Mouse (Mus musculus) embryonic facial prominence, embryonic 10.5 days (tissue): ENCODE data around the gene Plac1. TPM values are rescaled to one million over a fixed set of nuclear protein-coding genes. Genes with fewer than 3 reads are reported as not detected.

ENCODE experiments used
- DNase-seq: peaks from one replicate; pipeline ENCODE4 v3.0.0-alpha.2; 2017; ENCODE audit warnings: low spot score
- H3K27ac ChIP-seq: fragments of 300-500 bp; sonication (generic); replicated peaks from 2 replicates; pipeline ENCODE4 v1.5.1; 2016; ENCODE audit warnings: mild to moderate bottlenecking
- H3K27me3 ChIP-seq: fragments of 300-500 bp; sonication (generic); replicated peaks from 2 replicates; pipeline ENCODE4 v1.6.1; 2016; ENCODE audit warnings: low read depth, mild to moderate bottlenecking; ENCODE audit not compliant: poor library complexity, severe bottlenecking
- H3K36me3 ChIP-seq: fragments of 300-500 bp; sonication (generic); replicated peaks from 2 replicates; pipeline ENCODE4 v1.6.1; 2016; ENCODE audit warnings: mild to moderate bottlenecking, moderate library complexity
- H3K4me1 ChIP-seq: fragments of 300-500 bp; sonication (generic); 2 replicates; pipeline ENCODE4 v1.6.1; 2016
- H3K4me3 ChIP-seq: fragments of 300-500 bp; sonication (generic); 2 replicates; pipeline ENCODE4 v1.5.1; 2016; ENCODE audit warnings: mild to moderate bottlenecking, moderate library complexity
- H3K9me3 ChIP-seq: fragments of 300-500 bp; sonication (generic); 2 replicates; pipeline ENCODE4 v1.6.1; 2016; ENCODE audit warnings: mild to moderate bottlenecking
- WGBS: fragments of 180-500 bp; shearing (Covaris S2); methylation state at CpG from one replicate; pipeline ENCODE4 v1.1.7; 2016; 5-methylcytosine and 5-hydroxymethylcytosine counted together
- polyA plus RNA-seq: library from polyadenylated mRNA; unstranded; fragments of >200 nt; fragmentation: Nextera tagmentation; extraction: Ambion mirVana; gene quantifications from 2 replicates; pipeline ENCODE4 v1.2.1, GENCODE M21; 2016

Plac1 gene
- polyA plus RNA-seq, 1 experiment from 2014 or later, result 4.1 TPM

- no peak for DNase-seq
- H3K4me3 ChIP-seq, result no peak overlapping the region
- WGBS, result 78% methylated on average over 6 of the region's 6 CpGs
- H3K27me3 ChIP-seq, result 0 out of 2 replicates have a peak, but pooled peaks cover 13% of the 10 kb centered on the region
- H3K27ac ChIP-seq, result peak overlapping the region; percentile 35
- H3K9me3 ChIP-seq, result no peaks in the 10 kb centered on the region
- H3K36me3 ChIP-seq, result no peaks in the 10 kb centered on the region
- H3K4me1 ChIP-seq, result peaks cover 17% of the 10 kb centered on the region
Measured at GRCm38 (mm10) chrX:53126492-53127033, 113.3 kb downstream of the Plac1 start.

GRCm38 (mm10) chrX:53125838-53126467 lies 114.0 kb downstream of the Plac1 start:
- Histone ChIP-seq H3K27ac (peak overlapping the region; percentile 35), H3K27me3 (peaks cover 16% of the 10 kb centered on the region; the same call in 1 of the 2 replicates), H3K4me1 (peaks cover 17% of the 10 kb centered on the region), H3K4me3 (no peak overlapping the region), H3K9me3 (no peaks in the 10 kb centered on the region), H3K36me3 (no peaks in the 10 kb centered on the region)
- 36% methylated on average over 3 of the region's 3 CpGs for WGBS
- DNase-seq, result peak; percentile 49

- WGBS, result 78% methylated on average over 1 of the region's 1 CpGs
- H3K27ac ChIP-seq, result no peak overlapping the region
Measured at GRCm38 (mm10) chrX:53123562-53123961, 116.3 kb downstream of the Plac1 start.

DNA sequence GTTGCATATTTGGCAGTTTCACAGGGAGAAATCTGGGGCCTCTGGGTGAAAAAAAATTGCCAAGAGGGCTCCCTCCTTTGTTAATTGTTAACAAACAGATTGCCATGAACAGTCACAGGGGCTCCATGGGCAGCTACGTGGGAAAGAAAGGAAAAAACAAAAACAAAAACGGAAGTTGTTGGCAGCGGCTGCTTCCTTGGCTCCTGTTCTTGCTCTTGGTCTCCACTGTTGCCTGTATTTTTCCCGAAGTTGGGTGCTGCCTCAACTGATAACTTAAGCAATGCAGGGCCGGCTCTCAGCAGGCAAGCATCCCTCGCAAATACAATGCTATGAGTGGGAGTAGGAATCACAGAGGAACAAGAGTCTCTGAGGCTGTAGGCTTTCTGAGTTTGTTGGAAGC lies 121.3 kb downstream of the Plac1 start:
- H3K36me3 ChIP-seq, result no peaks in the 10 kb centered on the region
- 66% methylated on average over 6 of the region's 6 CpGs for WGBS

More at GRCm38 (mm10) chrX:53123562-53123961, 116.3 kb downstream of the Plac1 start:
- no peak overlapping the region for H3K4me3 ChIP-seq
- no peaks in the 10 kb centered on the region for H3K36me3 ChIP-seq
- no peak for DNase-seq
- H3K4me1 ChIP-seq, result peaks cover 12% of the 10 kb centered on the region
- H3K9me3 ChIP-seq, result no peaks in the 10 kb centered on the region
- H3K27me3 ChIP-seq, result peaks cover 35% of the 10 kb centered on the region; the same call in 1 of the 2 replicates

DNA sequence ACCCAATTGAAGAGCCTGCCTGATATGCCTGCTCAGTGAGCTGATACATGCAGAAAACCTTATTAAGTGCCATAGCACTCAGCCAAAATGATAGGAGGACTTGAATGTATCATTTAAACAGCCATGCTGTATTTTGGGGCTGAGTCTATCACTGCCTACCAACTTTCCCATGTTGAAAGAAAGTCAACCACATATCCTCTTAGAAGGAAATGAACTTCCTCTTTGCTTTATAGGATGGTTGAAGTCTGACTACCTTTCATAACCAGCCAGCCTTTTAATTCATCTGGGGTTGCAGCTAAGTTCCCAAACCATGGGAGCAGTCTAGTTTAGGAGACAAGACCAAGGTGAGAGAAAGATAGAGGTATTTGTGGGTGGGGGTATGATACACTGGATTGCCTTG lies 121.9 kb downstream of the Plac1 start:
- Histone ChIP-seq H3K27ac (no peak overlapping the region), H3K4me1 (peaks cover 10% of the 10 kb centered on the region), H3K9me3 (no peaks in the 10 kb centered on the region), H3K36me3 (no peaks in the 10 kb centered on the region), H3K27me3 (peaks cover 26% of the 10 kb centered on the region; the same call in 1 of the 2 replicates), H3K4me3 (no peak overlapping the region)
- no peak for DNase-seq

More for the DNA sequence above, 121.3 kb downstream of the Plac1 start:
- no peak for DNase-seq
- H3K4me3 ChIP-seq, result no peak overlapping the region
- H3K9me3 ChIP-seq, result no peaks in the 10 kb centered on the region
- H3K27me3 ChIP-seq, result peaks cover 23% of the 10 kb centered on the region; the same call in 1 of the 2 replicates
- H3K4me1 ChIP-seq, result peaks cover 10% of the 10 kb centered on the region
- no peak overlapping the region for H3K27ac ChIP-seq

GRCm38 (mm10) chrX:53114994-53115393 lies 124.9 kb downstream of the Plac1 start:
- WGBS, result 70% methylated on average over 7 of the region's 7 CpGs
- no peaks in the 10 kb centered on the region for H3K36me3 ChIP-seq
- H3K4me1 ChIP-seq, result peaks cover 10% of the 10 kb centered on the region
- H3K9me3 ChIP-seq, result no peaks in the 10 kb centered on the region
- H3K27me3 ChIP-seq, result peaks cover 16% of the 10 kb centered on the region; the same call in 1 of the 2 replicates
- H3K27ac ChIP-seq, result no peak overlapping the region
- DNase-seq, result no peak
- no peak overlapping the region for H3K4me3 ChIP-seq

DNA sequence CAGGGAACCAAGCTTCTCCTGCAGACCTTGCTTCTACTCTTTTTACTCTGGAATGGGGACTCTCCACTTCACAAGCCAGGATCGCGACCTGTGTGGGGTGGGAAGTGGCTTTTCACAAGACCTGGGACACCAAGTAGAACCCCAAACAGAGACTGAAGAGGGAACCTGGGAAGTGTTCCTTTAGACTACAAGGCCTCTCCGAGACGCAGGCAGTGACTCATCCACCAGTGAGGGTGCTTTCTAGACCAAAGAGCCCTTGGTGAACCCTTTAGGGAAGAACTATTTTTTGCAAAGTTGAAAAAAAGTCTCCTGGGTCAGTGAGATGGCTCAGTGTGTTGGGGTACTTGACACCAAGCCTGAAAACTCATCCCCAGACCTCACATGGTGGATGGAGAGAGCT lies 129.8 kb downstream of the Plac1 start:
- no peak overlapping the region for H3K4me3 ChIP-seq

GRCm38 (mm10) chrX:53107127-53107526 lies 132.8 kb downstream of the Plac1 start:
- WGBS, result 87% methylated on average over 2 of the region's 2 CpGs
- no peak overlapping the region for H3K27ac ChIP-seq
- 0 out of 2 replicates have a peak, but pooled peaks cover 6% of the 10 kb centered on the region for H3K27me3 ChIP-seq
- no peak for DNase-seq
- no peaks in the 10 kb centered on the region for H3K36me3 ChIP-seq
- no peak overlapping the region for H3K4me3 ChIP-seq
- no peaks in the 10 kb centered on the region for H3K9me3 ChIP-seq
- no peaks in the 10 kb centered on the region for H3K4me1 ChIP-seq

More for the DNA sequence above, 129.8 kb downstream of the Plac1 start:
- Histone ChIP-seq H3K9me3 (no peaks in the 10 kb centered on the region), H3K36me3 (no peaks in the 10 kb centered on the region), H3K27me3 (peaks cover 10% of the 10 kb centered on the region; the same call in 1 of the 2 replicates), H3K27ac (no peak overlapping the region), H3K4me1 (peaks cover 5% of the 10 kb centered on the region)
- 93% methylated on average over 4 of the region's 4 CpGs for WGBS
- DNase-seq, result no peak

DNA sequence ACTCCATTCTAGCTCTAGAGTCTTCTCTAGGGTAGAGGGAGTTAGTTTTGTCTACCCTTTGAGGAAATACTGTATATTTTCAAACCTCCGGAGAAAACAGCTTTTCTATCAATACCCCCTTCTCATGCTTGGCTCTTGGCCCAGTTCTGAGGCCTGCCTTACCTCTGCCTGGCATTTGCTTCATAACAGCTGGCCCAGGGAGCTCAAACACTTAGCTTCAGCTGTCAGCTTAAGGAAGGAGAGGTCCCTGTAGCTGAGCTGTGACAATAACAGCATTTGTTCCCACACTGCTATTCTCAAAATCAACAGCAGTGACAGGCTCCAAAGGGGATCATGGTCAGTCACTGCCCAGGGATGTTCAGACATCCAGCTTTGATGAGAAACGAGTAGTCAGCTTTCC lies 138.7 kb downstream of the Plac1 start:
- Histone ChIP-seq H3K9me3 (no peaks in the 10 kb centered on the region), H3K27me3 (no peaks in the 10 kb centered on the region), H3K4me3 (no peak overlapping the region), H3K27ac (no peak overlapping the region), H3K4me1 (peaks cover 8% of the 10 kb centered on the region; the same call in 1 of the 2 replicates), H3K36me3 (no peaks in the 10 kb centered on the region)
- DNase-seq, result no peak
- WGBS, result 63% methylated on average over 2 of the region's 2 CpGs

GRCm38 (mm10) chrX:53099951-53100350 lies 140.0 kb downstream of the Plac1 start:
- Histone ChIP-seq H3K9me3 (no peaks in the 10 kb centered on the region), H3K4me3 (no peak overlapping the region), H3K4me1 (peaks cover 8% of the 10 kb centered on the region; the same call in 1 of the 2 replicates), H3K36me3 (no peaks in the 10 kb centered on the region), H3K27me3 (no peaks in the 10 kb centered on the region), H3K27ac (no peak overlapping the region)
- DNase-seq, result no peak
- 71% methylated on average over 7 of the region's 7 CpGs for WGBS

DNA sequence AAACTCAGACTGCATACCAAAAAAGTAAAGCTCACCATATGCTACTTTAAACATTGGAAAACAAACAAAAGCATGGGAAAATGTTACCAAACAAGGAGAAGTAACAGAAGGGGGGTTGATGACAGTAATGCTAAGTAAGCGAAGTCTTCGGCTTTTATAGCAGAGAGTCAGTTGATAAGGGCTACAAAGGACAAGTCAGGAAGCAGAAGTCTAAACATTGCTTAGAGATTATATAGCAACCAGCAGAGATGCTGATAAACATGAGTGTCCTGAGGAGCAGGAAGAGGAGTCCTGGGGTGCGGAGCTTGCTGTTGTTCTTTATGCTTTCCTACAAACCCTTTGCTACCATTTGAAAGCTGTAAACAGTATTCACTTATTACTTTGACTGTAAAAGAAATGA lies 140.6 kb downstream of the Plac1 start:
- Histone ChIP-seq H3K9me3 (no peaks in the 10 kb centered on the region), H3K27me3 (no peaks in the 10 kb centered on the region), H3K4me3 (no peak overlapping the region), H3K4me1 (peaks cover 8% of the 10 kb centered on the region; the same call in 1 of the 2 replicates), H3K27ac (no peak overlapping the region), H3K36me3 (no peaks in the 10 kb centered on the region)
- 93% methylated on average over 3 of the region's 3 CpGs for WGBS
- no peak for DNase-seq

GRCm38 (mm10) chrX:53098293-53098692 lies 141.6 kb downstream of the Plac1 start:
- no peak for DNase-seq
- Histone ChIP-seq H3K27ac (peak overlapping the region; percentile 21), H3K4me3 (no peak overlapping the region), H3K9me3 (no peaks in the 10 kb centered on the region), H3K36me3 (no peaks in the 10 kb centered on the region), H3K27me3 (no peaks in the 10 kb centered on the region), H3K4me1 (peaks cover 8% of the 10 kb centered on the region; the same call in 1 of the 2 replicates)
- WGBS, result 65% methylated on average over 4 of the region's 4 CpGs

DNA sequence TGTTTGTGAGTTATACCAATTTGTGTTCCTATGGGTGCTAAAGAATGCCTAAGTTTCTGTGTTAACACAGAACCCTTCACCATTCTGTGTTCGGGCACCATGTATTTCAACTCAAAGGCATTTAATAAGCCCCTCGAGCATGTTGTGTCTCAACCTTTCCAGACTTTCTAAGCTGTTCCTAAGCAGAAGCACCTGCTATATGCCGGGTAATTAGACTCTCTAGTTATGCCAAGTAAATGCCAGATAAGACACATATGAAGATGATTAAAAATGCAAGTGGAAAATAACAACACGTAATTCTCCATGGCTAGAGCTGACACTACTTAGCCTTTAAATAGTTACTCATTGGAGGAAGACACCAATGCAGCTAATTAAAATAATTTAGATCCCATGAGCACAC lies 142.1 kb downstream of the Plac1 start:
- Histone ChIP-seq H3K36me3 (no peaks in the 10 kb centered on the region), H3K27me3 (no peaks in the 10 kb centered on the region), H3K27ac (no peak overlapping the region), H3K4me3 (no peak overlapping the region), H3K9me3 (no peaks in the 10 kb centered on the region), H3K4me1 (peaks cover 8% of the 10 kb centered on the region; the same call in 1 of the 2 replicates)
- DNase-seq, result no peak
- WGBS, result 67% methylated on average over 4 of the region's 4 CpGs
